Mouse (Mus musculus): Measurements from ENCODE around the gene Sgms2. TPM values are rescaled to one million over a fixed set of nuclear protein-coding genes. Genes with fewer than 3 reads are reported as not detected.

The Sgms2 gene
- polyA plus RNA-seq, 1 experiment, result 0.04 TPM

DNA sequence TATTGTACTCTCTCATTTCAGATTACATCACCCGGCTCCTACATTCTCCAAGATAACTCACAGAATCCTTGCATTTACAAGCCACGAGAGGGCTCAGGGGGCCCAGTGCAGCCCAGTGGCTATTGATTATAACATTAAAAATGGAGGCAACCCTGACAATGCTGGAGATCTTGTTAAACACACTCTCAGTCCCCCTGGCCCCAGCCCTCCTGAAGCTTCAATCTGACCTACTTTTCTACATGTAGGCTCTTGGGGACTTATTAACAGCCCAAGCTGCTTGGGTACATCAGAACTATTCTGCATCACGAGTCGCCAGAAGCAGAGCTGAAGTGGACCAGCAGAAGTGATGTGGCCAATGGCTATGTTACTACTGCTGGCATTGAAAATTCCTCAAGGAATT lies 164.6 kb downstream of the Sgms2 start:
- H3K9me3 ChIP-seq, result peaks cover 32% of the 10 kb centered on the region
- H3K36me3 ChIP-seq (replicated peaks; ENCODE audit: low read length), result peaks cover 3% of the 10 kb centered on the region
- H3K4me3 ChIP-seq (replicated peaks), result no peak overlapping the region
- TF ChIP-seq GATA1 (IDR thresholded peaks at IDR 0.05; ENCODE audit: borderline replicate concordance, low read length) (no peak), FLI1 (IDR thresholded peaks at IDR 0.05; ENCODE audit: low read length) (no peak)
- H3K4me1 ChIP-seq, result peaks cover 11% of the 10 kb centered on the region
- H3K27me3 ChIP-seq (replicated peaks), result peaks cover 5% of the 10 kb centered on the region

GRCm38 (mm10) chr3:131322081-131322815 lies 169.0 kb downstream of the Sgms2 start:
- H3K4me3 ChIP-seq (replicated peaks), result no peak overlapping the region
- H3K36me3 ChIP-seq (replicated peaks; ENCODE audit: low read length), result no peaks in the 10 kb centered on the region

DNA sequence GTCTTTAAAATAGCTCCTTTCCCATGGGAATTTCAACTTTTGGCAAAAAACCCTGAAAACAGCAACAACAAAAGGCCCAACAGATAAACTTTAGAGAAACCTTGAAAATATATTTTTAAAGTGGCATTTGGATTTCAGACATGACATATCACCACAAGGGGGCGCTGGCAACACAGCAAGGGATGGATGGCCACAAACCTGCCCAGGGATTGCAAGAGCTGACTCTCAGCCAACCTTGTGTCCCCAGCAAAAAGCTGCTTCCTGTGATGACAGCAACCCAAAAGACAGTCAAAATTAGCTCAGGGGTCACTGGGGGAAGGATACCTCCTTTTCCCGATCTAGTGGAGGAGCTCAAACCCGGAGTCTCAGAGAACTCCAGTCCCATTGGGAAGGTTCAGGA lies 171.0 kb downstream of the Sgms2 start:
- Histone ChIP-seq H3K4me3 (replicated peaks) (no peak overlapping the region), H3K9me3 (0 out of 2 replicates have a peak, but pooled peaks cover 4% of the 10 kb centered on the region), H3K4me1 (no peaks in the 10 kb centered on the region), H3K36me3 (replicated peaks; ENCODE audit: low read length) (no peaks in the 10 kb centered on the region), H3K27me3 (replicated peaks) (peaks cover 9% of the 10 kb centered on the region)
- no peak for TF ChIP-seq FLI1 (IDR thresholded peaks at IDR 0.05; ENCODE audit: low read length)
- TF ChIP-seq GATA1 (IDR thresholded peaks at IDR 0.05; ENCODE audit: borderline replicate concordance, low read length), result no peak

More at GRCm38 (mm10) chr3:131322081-131322815, 169.0 kb downstream of the Sgms2 start:
- H3K9me3 ChIP-seq, result 0 out of 2 replicates have a peak, but pooled peaks cover 5% of the 10 kb centered on the region
- H3K27me3 ChIP-seq (replicated peaks), result peaks cover 6% of the 10 kb centered on the region
- H3K4me1 ChIP-seq, result no peaks in the 10 kb centered on the region
- TF ChIP-seq GATA1 (IDR thresholded peaks at IDR 0.05; ENCODE audit: borderline replicate concordance, low read length), result no peak
- no peak for TF ChIP-seq FLI1 (IDR thresholded peaks at IDR 0.05; ENCODE audit: low read length)

- no peaks in the 10 kb centered on the region for H3K4me1 ChIP-seq
- no peak for TF ChIP-seq GATA1 (IDR thresholded peaks at IDR 0.05; ENCODE audit: borderline replicate concordance, low read length)
- no peak for TF ChIP-seq FLI1 (IDR thresholded peaks at IDR 0.05; ENCODE audit: low read length)
- no peaks in the 10 kb centered on the region for H3K36me3 ChIP-seq (replicated peaks; ENCODE audit: low read length)
- no peak overlapping the region for H3K4me3 ChIP-seq (replicated peaks)
- 0 out of 2 replicates have a peak, but pooled peaks cover 3% of the 10 kb centered on the region for H3K9me3 ChIP-seq
- H3K27me3 ChIP-seq (replicated peaks), result peaks cover 9% of the 10 kb centered on the region
Observed at GRCm38 (mm10) chr3:131318211-131318610, 173.0 kb downstream of the Sgms2 start.

DNA sequence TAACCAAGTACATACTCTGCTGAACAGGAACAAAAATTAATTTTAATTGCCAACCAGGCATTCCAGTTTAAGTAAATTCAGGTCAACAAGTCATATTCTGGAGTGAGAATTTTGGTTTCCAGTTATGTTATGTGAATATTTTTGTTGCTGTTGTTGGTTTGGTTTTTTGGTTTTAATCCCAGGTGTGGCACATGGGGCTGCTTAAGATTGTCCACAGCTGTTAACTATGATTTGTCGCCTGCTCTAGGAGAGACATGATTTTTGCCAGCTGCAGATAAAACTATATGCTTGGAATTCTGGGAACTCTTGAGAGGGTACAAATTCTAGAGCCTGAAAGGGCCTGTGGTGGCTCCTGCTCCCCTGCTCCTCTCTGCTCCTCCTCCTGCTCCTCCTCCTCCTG lies 174.1 kb downstream of the Sgms2 start:
- peaks cover 9% of the 10 kb centered on the region for H3K27me3 ChIP-seq (replicated peaks)
- TF ChIP-seq GATA1 (IDR thresholded peaks at IDR 0.05; ENCODE audit: borderline replicate concordance, low read length) (no peak), FLI1 (IDR thresholded peaks at IDR 0.05; ENCODE audit: low read length) (no peak)
- no peaks in the 10 kb centered on the region for H3K4me1 ChIP-seq
- H3K36me3 ChIP-seq (replicated peaks; ENCODE audit: low read length), result no peaks in the 10 kb centered on the region
- no peak overlapping the region for H3K4me3 ChIP-seq (replicated peaks)
- H3K9me3 ChIP-seq, result 0 out of 2 replicates have a peak, but pooled peaks cover 3% of the 10 kb centered on the region

- TF ChIP-seq GATA1 (IDR thresholded peaks at IDR 0.05; ENCODE audit: borderline replicate concordance, low read length) (no peak), FLI1 (IDR thresholded peaks at IDR 0.05; ENCODE audit: low read length) (no peak)
- Histone ChIP-seq H3K9me3 (0 out of 2 replicates have a peak, but pooled peaks cover 3% of the 10 kb centered on the region), H3K4me1 (no peaks in the 10 kb centered on the region), H3K27me3 (replicated peaks) (peaks cover 7% of the 10 kb centered on the region), H3K36me3 (replicated peaks; ENCODE audit: low read length) (no peaks in the 10 kb centered on the region), H3K4me3 (replicated peaks) (no peak overlapping the region)
Observed at GRCm38 (mm10) chr3:131315957-131316510, 175.2 kb downstream of the Sgms2 start.

DNA sequence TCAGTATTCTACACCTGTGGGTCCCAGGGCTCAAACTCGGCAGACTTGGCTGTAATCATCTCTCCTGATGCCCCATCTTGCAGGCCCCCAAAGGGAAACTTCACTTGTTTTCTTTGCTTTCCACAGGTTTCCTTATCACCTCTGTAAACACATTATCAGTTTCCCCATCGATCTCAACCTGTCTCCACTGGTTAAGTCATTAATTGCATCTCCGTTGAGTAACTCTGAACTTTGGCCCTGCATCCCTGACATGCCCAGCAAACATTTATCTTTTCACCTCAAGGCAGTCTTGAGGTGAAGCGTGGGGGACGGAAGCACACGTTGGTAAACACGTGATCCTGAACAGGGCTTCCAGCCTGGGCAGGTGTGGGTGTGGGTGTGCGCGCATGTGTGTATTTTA lies 178.9 kb downstream of the Sgms2 start:
- no peak overlapping the region for H3K4me3 ChIP-seq (replicated peaks)
- peaks cover 25% of the 10 kb centered on the region for H3K9me3 ChIP-seq
- H3K36me3 ChIP-seq (replicated peaks; ENCODE audit: low read length), result no peaks in the 10 kb centered on the region
- H3K4me1 ChIP-seq, result no peaks in the 10 kb centered on the region
- TF ChIP-seq GATA1 (IDR thresholded peaks at IDR 0.05; ENCODE audit: borderline replicate concordance, low read length), result no peak
- TF ChIP-seq FLI1 (IDR thresholded peaks at IDR 0.05; ENCODE audit: low read length), result no peak
- peaks cover 3% of the 10 kb centered on the region for H3K27me3 ChIP-seq (replicated peaks)

DNA sequence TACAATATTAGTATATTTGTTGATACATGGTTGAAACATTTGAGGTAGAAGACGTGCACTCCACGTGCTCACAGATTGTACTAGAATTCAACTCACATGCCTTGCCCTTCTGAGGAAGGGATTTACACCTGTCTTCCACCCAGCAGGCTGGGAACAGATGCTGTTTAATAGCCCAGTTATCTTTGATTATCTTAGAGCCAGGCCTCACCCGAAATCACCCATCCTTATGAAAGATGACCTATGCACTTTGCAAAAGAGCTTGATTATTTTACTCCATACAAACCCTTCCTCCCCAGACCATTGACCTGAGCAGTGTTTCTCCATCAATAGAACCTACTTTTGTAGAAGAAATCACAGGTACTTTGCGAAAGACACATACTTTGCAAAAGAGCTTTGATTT lies 180.6 kb downstream of the Sgms2 start:
- H3K27me3 ChIP-seq (replicated peaks), result peaks cover 2% of the 10 kb centered on the region
- H3K4me1 ChIP-seq, result no peaks in the 10 kb centered on the region
- peaks cover 33% of the 10 kb centered on the region for H3K9me3 ChIP-seq
- H3K36me3 ChIP-seq (replicated peaks; ENCODE audit: low read length), result no peaks in the 10 kb centered on the region
- H3K4me3 ChIP-seq (replicated peaks), result no peak overlapping the region
- no peak for TF ChIP-seq FLI1 (IDR thresholded peaks at IDR 0.05; ENCODE audit: low read length)
- no peak for TF ChIP-seq GATA1 (IDR thresholded peaks at IDR 0.05; ENCODE audit: borderline replicate concordance, low read length)

DNA sequence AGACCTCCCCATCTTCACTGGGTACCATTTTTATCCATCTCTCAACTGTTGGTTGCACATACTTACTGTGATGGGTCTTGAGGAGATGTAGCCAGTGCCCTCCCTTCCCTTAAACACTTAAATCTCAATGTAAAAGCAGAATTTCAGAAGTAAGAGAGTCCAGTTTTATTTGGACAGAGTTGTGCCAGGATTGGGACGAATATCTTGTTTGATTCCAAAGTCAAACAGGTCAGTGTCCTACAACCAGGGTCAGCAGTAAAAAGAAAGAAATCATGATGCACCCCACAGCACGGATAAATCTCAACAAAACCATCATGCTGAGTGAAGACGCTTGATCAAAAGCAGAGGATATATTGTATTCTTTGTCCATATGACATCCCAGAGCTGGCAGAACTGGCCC lies 183.4 kb downstream of the Sgms2 start:
- peaks cover 6% of the 10 kb centered on the region for H3K4me1 ChIP-seq
- H3K4me3 ChIP-seq (replicated peaks), result no peak overlapping the region
- H3K27me3 ChIP-seq (replicated peaks), result peaks cover 7% of the 10 kb centered on the region
- peaks cover 31% of the 10 kb centered on the region for H3K9me3 ChIP-seq
- TF ChIP-seq GATA1 (IDR thresholded peaks at IDR 0.05; ENCODE audit: borderline replicate concordance, low read length), result no peak
- no peak for TF ChIP-seq FLI1 (IDR thresholded peaks at IDR 0.05; ENCODE audit: low read length)
- no peaks in the 10 kb centered on the region for H3K36me3 ChIP-seq (replicated peaks; ENCODE audit: low read length)

GRCm38 (mm10) chr3:131306255-131306654 lies 185.0 kb downstream of the Sgms2 start:
- Histone ChIP-seq H3K9me3 (peaks cover 31% of the 10 kb centered on the region), H3K27me3 (replicated peaks) (peaks cover 16% of the 10 kb centered on the region), H3K36me3 (replicated peaks; ENCODE audit: low read length) (no peaks in the 10 kb centered on the region), H3K4me3 (replicated peaks) (no peak overlapping the region), H3K4me1 (peaks cover 12% of the 10 kb centered on the region)
- no peak for TF ChIP-seq GATA1 (IDR thresholded peaks at IDR 0.05; ENCODE audit: borderline replicate concordance, low read length)
- TF ChIP-seq FLI1 (IDR thresholded peaks at IDR 0.05; ENCODE audit: low read length), result no peak
